Mouse (Mus musculus) layer of hippocampus, adult 9-11 months (tissue): ENCODE measurements around the gene Dcun1d4.
"Not testable (repeated sequence)": the region's sequence is repeated elsewhere in the genome, so short reads cannot be mapped to it uniquely, and the experiment has no call there.

Experiments used
- DNase-seq: peaks from one replicate; pipeline ENCODE4 v3.0.0; 2022

The Dcun1d4 gene

GRCm38 (mm10) chr5:73480700-73481099, at the start of gene Dcun1d4:
Dcun1d4 (plus strand) TSS chr5:73481000.
- no peak for DNase-seq

GRCm38 (mm10) chr5:73431581-73431980, 49.2 kb upstream of the Dcun1d4 start:
- peak; percentile 85 for DNase-seq

DNA sequence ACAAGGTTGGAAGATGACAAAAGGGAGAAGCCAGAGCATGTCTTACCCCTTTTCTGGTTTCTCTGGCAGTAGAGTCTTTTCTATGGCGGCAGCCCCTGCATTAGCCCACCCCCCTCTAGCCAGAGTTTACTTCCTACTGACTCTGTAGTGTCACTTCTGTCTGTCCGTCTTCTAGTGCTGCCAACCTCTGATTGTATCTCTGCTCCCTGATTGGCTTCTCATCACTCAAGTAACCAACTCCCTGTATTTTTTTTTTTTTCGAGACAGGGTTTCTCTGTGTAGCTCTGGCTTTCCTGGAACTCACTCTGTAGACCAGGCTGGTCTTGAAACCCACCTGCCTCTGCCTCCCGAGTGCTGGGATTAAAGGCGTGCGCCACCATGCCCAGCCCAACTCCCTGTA, 48.0 kb upstream of the Dcun1d4 start:
- DNase-seq, result no peak

DNA sequence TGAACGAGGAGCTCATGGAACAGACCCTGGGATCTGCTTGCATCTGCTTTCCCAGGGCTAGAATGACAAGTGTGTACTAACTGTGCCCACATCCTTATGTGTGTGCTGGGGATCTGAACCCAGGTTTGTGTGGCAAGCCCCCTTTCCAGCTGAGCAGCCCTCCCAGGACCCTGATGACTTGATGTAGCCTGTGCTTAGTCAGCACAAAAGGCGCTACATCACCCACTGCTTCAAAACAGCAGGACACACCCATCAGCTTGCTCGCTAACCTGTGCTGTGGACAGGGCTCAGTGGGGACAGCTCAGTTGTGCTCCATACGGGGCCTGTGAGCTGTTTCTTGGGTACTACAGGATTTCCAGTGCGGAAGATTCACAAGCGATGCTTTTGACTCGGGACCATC, 46.0 kb upstream of the Dcun1d4 start:
- DNase-seq, result no peak

GRCm38 (mm10) chr5:73442176-73442575, 38.6 kb upstream of the Dcun1d4 start:
- no peak for DNase-seq

GRCm38 (mm10) chr5:73450276-73450675, 30.5 kb upstream of the Dcun1d4 start:
- no peak for DNase-seq

DNA sequence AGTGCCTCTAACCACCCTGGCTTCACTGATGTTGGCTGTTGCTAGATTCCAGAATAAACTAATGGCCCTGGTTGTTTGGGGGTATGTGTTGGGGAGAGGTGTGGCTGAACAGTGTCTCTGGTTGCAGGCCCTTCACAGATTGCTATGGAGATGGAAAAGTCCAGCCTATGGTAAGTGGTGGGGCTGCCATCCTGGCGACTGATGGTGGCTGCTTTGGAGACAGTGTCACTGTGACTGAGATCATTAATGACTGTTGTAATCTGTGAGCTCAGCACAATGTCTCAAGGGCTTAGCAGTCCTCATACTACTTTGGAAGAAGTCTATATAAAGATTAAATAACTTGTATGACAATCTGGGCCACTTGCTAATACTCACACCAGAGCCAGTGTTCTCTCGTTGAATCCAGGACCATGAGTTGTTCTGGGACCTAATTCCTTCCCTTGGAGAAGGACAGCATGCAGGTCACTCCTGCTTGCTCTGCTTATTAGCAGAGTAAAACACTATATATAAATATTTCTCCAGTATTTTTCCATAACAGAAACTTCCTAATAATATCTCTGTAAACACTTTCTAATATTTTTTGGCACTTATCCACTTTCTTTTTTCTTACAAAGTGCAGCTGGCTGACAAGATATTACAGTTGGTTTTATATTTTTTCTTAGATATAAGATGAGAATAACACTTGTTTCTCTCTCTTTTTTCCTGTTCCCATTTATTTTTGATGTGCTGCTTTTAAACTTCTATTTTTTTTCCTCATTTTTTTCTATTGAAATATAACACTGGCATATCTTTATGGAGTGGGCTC, 26.1 kb upstream of the Dcun1d4 start:
- DNase-seq, result no peak

DNA sequence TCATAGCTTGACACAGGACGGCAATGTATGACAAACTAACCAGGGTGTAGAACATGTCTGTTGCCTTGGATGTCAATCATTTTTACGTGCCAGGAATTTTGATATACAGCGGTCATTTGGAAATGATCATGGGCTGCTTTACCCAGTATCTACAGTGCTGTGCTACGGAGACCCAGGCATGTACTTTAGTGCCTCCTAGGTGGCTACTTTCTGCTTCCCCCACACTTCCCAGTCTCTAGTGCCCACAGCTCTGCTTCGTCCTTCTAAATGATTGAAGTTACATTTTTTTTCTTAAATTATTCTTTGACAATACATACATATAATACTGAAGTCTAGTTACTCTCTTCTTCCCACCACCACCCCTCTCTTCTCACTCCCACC, 25.5 kb upstream of the Dcun1d4 start:
- no peak for DNase-seq

DNA sequence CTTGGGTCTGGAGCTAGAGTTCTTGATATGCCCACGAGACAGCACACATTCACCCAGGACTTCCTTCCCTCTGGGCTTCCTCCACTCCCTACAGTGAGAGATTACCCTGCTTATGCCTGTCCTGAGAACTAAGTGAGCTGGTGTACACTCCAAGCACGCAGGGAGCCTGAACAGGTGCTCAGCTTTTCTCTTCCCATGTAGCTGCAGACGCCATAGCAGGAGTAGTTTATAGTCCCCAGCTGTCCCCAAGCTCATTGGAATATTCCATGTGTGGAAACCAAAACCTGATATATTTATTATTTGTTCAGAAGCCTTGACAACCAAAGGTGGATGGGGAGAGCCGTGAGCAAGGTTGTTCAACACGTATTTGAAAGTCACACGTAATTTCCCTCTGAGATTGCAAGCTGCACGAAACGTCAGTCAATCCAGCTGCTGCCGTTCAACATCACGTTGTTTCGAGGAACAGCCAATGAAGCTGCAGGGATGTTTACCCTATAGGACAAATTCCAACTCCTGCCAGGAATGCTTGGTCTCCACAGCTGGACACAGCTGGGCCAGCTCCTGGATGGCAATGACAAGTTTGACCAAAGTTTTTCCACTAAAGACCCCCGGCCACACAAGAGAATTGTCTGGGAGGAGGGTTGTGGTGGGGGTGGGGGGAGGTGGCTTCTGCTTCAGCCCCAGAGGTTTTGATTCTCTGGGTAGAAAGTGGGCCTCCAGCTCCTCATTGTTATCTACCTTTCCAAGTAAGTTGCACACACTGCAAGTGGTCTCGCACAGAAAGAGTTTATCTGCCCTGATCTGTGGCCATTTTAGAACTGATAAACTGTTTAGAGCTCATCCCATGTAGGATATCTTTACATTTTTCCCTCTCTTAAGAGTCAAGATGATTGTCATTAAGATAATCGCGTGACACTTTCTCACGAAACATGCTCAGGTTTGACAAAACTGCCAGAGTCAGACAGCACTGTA, 12.1 kb upstream of the Dcun1d4 start:
- no peak for DNase-seq

DNA sequence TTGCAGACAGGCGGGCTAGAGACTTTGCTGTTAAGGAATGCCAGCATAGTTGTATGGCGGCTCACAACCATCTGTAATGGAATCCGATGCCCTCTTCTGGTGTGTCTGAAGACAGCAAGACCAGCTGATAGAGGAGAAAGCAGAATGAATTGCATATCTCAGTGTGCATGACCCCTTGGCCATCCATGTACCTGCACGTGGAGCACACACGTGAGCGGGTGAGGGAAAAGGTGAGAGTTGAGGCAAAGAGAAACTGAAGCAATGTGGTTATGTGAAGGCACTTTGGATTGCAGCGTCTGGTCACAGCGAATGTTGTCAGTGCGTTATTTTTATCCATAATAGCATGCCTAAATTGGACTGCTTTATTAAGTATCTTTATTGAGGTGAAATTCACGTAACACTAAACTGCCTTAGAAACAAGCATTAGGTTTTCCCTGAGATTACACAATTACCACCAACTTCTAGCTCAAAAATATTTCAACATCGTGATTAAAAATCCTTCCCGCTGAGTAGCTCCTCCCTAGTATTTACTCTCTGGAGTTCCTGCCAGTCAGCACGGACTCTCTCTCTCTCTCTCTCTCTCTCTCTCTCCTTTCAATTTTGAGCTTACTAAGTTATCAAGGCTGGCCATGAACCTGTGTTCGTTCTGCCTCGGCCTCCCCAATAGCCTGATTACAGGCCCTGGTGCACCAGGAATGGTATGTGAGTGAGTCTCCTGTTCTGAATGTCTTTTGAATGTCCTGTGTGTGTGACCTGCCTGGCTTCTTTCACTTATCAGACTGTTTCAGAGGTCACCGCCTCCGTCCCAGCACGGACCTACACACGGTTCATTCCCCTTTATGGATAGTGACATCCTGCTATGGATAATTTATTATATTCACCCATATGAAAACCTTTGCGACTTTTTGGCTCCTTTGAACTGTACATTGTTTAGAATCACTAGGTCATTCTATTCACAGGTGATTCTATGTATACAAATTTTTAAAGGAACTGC, 6.1 kb upstream of the Dcun1d4 start:
- no peak for DNase-seq

DNA sequence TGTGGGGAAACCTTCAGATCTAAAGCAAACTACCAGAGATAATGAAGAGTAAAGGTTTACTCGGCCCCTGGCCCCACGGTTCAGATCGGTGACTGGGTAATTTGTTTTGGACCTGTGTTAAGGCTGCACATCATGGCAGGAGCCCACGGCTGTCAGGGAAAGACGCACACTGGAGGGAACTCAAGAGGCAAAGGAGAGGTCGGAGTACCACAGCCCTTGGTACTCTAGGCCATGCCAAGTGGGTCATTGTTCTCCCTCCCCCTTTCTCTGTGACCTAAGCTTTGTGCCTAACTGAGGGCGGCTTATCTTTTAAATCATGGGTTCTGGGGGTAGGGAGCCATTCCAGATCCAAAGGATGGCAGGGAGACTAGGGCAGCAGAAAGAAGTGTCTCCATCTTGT, 601 bp downstream of the Dcun1d4 start:
- DNase-seq, result no peak

GRCm38 (mm10) chr5:73482381-73482780, 1.6 kb downstream of the Dcun1d4 start:
- not testable (repeated sequence) for DNase-seq

- DNase-seq, result no peak
Observed at GRCm38 (mm10) chr5:73484016-73484615, 3.3 kb downstream of the Dcun1d4 start.

DNA sequence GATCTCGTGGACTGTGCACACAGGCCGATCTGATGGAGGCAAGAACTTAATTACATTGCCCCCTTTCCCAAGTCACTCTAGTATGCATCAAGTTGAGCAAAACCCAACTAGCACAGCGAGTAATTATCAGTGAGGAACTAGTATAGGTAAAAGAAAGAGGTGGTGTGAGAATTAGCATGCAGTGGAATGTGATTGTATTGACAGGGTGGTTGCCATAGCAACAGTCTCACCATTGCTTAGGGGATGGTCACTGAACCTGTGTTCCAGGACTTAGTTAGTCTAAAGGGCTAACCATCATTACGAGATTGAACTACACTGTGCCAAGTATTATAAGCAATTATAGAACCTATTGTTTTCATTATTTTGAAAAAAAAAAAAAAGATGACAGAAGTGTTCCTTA, 5.7 kb downstream of the Dcun1d4 start:
- DNase-seq, result no peak

DNA sequence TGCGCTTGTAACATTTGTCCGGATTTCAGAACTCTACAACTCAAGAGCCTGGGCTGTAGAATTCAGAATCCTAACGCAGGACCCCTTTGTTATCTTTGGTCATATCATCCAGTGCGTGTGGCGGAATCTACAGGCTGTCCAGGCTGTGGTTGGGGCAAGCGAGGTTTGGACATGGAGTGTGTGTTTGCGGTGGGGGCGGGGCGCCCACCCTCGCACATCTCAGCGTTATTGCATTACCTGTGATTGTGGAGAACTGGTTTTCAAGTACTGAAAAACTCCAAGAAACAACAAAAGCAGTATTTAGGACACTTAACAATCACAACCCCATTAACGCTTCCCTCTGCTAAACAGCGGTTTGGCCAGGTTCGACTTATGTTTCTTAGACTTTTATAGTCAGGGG, 9.1 kb downstream of the Dcun1d4 start:
- DNase-seq, result no peak

DNA sequence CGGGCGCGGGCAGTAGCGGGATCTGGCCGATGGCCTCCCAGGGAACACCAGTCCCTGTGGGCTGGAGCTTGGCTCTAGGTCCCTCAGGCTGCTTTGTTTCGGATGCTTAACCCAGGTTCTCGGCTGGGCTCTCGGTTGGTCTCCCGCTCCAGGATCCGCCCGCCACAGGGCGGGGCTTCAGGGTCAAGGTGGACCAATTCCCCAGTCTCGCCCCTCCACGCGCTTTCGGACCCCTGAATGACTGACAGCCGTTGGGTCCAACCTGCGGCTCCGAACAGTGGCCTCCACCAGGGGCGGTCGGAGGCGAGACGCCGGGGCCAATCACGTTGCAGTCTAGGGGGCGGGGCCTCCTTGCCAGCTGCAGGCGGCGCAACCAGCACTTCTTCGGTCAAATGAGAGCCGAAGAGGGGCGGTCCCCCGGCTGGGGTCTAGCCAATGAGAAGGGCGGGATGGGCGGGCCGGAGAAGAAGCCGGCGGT, 9.8 kb downstream of the Dcun1d4 start:
- DNase-seq, result peak; percentile 100

GRCm38 (mm10) chr5:73491074-73491836, 10.5 kb downstream of the Dcun1d4 start:
- DNase-seq, result no peak

GRCm38 (mm10) chr5:73491837-73492720, 11.3 kb downstream of the Dcun1d4 start:
- peak; percentile 93 for DNase-seq

- DNase-seq, result no peak
Observed at GRCm38 (mm10) chr5:73497401-73497800, 16.6 kb downstream of the Dcun1d4 start.

- DNase-seq, result no peak
Observed at GRCm38 (mm10) chr5:73498559-73498958, 17.8 kb downstream of the Dcun1d4 start.
